Mouse (Mus musculus) cortical plate, adult 2 months (tissue): ENCODE measurements around the gene Rnf167.

Source experiments
- CTCF ChIP-seq: fragments of 200-500 bp; IDR thresholded peaks from 2 replicates; pipeline ENCODE4 v1.5.1; 2011; ENCODE audit warnings: mild to moderate bottlenecking, control low read depth, low read length; ENCODE audit not compliant: insufficient read depth; ENCODE audit errors: extremely low read depth
- POLR2A ChIP-seq: fragments of 200-500 bp; IDR thresholded peaks from 2 replicates; pipeline ENCODE4 v1.6.1; 2011; ENCODE audit warnings: mild to moderate bottlenecking, low read length, control low read depth; ENCODE audit not compliant: insufficient read depth; ENCODE audit errors: extremely low read depth

DNA sequence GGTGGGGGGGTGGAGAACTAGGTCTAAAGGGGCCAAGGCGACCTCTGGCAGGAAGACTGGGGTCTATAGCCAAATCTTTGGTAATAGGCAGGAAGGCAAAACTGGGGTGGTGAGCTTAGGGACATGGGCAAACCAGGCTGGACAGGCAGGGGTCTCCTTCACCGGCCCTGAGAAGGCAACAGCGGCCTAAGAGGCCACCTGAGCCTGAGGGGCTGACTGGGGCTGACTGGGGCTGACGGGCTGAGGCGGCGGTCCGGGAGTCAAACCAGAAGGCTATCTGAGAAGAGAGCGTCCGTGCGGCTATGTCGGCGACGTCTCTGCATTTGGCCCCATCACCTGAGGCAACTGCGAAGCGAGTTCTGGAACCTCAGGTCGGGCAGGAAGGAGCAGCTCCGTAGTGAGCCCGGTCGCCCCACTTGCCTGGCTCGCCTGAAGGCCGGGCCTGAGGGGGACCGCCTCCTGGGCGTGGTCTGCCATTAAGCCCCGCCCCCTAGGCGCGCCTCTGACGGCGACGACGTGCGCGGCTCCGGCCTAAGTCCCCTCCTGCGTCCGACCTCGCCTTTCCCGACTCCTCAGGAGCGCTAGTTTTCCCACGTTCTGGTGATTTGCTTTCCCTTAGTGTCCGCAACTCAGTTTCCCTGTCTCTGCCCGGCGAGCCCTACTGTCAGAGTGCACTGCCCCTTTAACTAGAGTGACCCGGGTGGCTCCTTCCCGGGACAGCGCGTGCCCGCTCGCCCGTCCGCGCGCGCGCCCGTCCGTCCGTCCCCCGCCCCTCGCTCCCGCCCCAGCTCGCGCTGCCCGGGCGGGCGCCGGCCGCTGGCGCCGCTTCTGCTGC is 52.9 kb downstream of the Rnf167 start, which contains the start of the genes Inca1 and Kif1c:
- TF ChIP-seq POLR2A: peak; percentile 92
- TF ChIP-seq CTCF: no peak
